Mouse (Mus musculus) ES-E14 (cell line): ENCODE measurements around the gene Rfx1.

Source experiments
- CHD2 ChIP-seq: IDR thresholded peaks from 2 replicates; pipeline ENCODE4 v1.6.1; 2014; ENCODE audit warnings: mild to moderate bottlenecking, low read depth, low read length, inconsistent platforms
- HCFC1 ChIP-seq: IDR thresholded peaks from 2 replicates; pipeline ENCODE4 v1.6.1; 2012; ENCODE audit warnings: low read length, inconsistent platforms, borderline replicate concordance; ENCODE audit not compliant: insufficient read depth
- MAFK ChIP-seq: IDR thresholded peaks from 2 replicates; pipeline ENCODE4 v1.6.1; 2014; ENCODE audit warnings: mild to moderate bottlenecking, low read depth, low read length, inconsistent platforms; ENCODE audit not compliant: insufficient read depth
- ZC3H11A ChIP-seq: IDR thresholded peaks from 2 replicates; pipeline ENCODE4 v1.6.1; 2012; ENCODE audit warnings: low read depth, mild to moderate bottlenecking, inconsistent platforms, low read length, borderline replicate concordance
- ZNF384 ChIP-seq: IDR thresholded peaks from 2 replicates; pipeline ENCODE4 v1.6.1; 2012; ENCODE audit warnings: low read depth, low read length, inconsistent platforms

DNA sequence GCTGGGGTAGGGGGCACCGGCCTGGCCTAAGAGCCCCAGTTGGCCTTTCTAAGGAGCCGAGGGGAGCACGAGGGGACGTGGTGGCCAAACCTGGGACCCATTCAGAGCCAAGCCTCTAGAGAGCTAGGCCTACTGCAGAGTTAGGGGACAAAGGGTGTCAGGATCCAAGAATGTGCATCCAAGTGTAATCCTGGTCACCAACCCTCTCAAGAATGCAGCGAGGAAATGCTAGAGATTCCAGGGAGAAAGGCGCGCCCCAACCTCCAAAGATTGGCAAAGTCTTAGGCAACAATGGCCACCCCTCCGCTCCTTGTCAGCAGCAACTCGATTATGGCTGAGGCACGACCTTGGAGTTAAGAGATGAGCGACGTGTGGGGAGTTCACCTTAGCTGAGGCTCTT lies 45.1 kb upstream of the Rfx1 start:
- TF ChIP-seq ZC3H11A (no peak), CHD2 (no peak), ZNF384 (no peak), MAFK (no peak), HCFC1 (no peak)
